Mouse (Mus musculus) kidney, postnatal 4 days (tissue): ENCODE data around the gene Whrn.

Experiments used
- DNase-seq, 2 experiments: peaks; one replicate each; pipeline ENCODE4 v3.0.0; 2021; ENCODE audit warnings: mixed read lengths in 2 of 2

Gene Whrn

GRCm38 (mm10) chr4:63495915-63496278, at the start of gene Whrn:
Gene Whrn (minus strand): TSS chr4:63495991.
- peak; percentile 85 to 89 for DNase-seq

- DNase-seq, result peak in 1 of 2 experiments; percentile 10
Measured at GRCm38 (mm10) chr4:63545231-63545958, 49.6 kb upstream of the Whrn start.

- peak; percentile 96 to 98 for DNase-seq
Measured at GRCm38 (mm10) chr4:63544494-63545230, 48.9 kb upstream of the Whrn start, which contains the start of gene Atp6v1g1. Gene Atp6v1g1 (plus strand): TSS chr4:63544772.

- peak; percentile 27 to 56 for DNase-seq
Measured at GRCm38 (mm10) chr4:63543746-63544493, 48.1 kb upstream of the Whrn start.

GRCm38 (mm10) chr4:63542209-63542608, 46.4 kb upstream of the Whrn start:
- DNase-seq, result peak in 1 of 2 experiments; percentile 18

GRCm38 (mm10) chr4:63537602-63538001, 41.8 kb upstream of the Whrn start:
- no peak for DNase-seq

GRCm38 (mm10) chr4:63530409-63530808, 34.6 kb upstream of the Whrn start:
- no peak for DNase-seq

GRCm38 (mm10) chr4:63528946-63529345, 33.2 kb upstream of the Whrn start:
- DNase-seq, result peak in 1 of 2 experiments; percentile 19

GRCm38 (mm10) chr4:63525514-63525913, 29.7 kb upstream of the Whrn start:
- DNase-seq, result no peak

- DNase-seq, result no peak
Measured at GRCm38 (mm10) chr4:63521813-63522419, 26.1 kb upstream of the Whrn start.

- no peak for DNase-seq
Measured at GRCm38 (mm10) chr4:63515021-63515420, 19.2 kb upstream of the Whrn start.

GRCm38 (mm10) chr4:63514454-63514984, 18.7 kb upstream of the Whrn start:
- DNase-seq, result peak in 1 of 2 experiments; percentile 11

- DNase-seq, result no peak
Measured at GRCm38 (mm10) chr4:63512921-63513320, 17.1 kb upstream of the Whrn start.

- peak; percentile 89 for DNase-seq
Measured at GRCm38 (mm10) chr4:63508232-63508631, 12.4 kb upstream of the Whrn start.

GRCm38 (mm10) chr4:63507478-63507877, 11.7 kb upstream of the Whrn start:
- no peak for DNase-seq

GRCm38 (mm10) chr4:63503949-63504348, 8.2 kb upstream of the Whrn start:
- no peak for DNase-seq

- DNase-seq, result no peak
Measured at GRCm38 (mm10) chr4:63501050-63501449, 5.3 kb upstream of the Whrn start.

- DNase-seq, result no peak
Measured at GRCm38 (mm10) chr4:63498346-63498745, 2.6 kb upstream of the Whrn start.

GRCm38 (mm10) chr4:63496312-63496711, 521 bp upstream of the Whrn start:
- DNase-seq, result no peak

- peak; percentile 66 to 80 for DNase-seq
Measured at GRCm38 (mm10) chr4:63494967-63495914, 550 bp downstream of the Whrn start.

- no peak for DNase-seq
Measured at GRCm38 (mm10) chr4:63494401-63494966, 1.3 kb downstream of the Whrn start.
